Mouse (Mus musculus) embryonic stem cell, embryonic (primary cell): ENCODE results near the gene Gm10160.

Experiments
- CTCF ChIA-PET, 4 experiments: fragments of 300-600 bp in 2 of 4; fragments of 350-600 bp in 2 of 4; sonication (Branson Sonifier 250); formaldehyde crosslinking; loops; one replicate each; lab custom pipeline; 2022; ENCODE audit warnings: inconsistent platforms in 2 of 4; lab: Charles Lee
- POLR2A ChIA-PET, 4 experiments: fragments of 300-600 bp in 2 of 4; fragments of 350-600 bp in 2 of 4; sonication (Branson Sonifier 250); formaldehyde crosslinking; loops; one replicate each; lab custom pipeline; 2022; ENCODE audit warnings: antibody characterized with exemption in 4 of 4, inconsistent platforms in 1 of 4; lab: Charles Lee

Gene Gm10160

DNA sequence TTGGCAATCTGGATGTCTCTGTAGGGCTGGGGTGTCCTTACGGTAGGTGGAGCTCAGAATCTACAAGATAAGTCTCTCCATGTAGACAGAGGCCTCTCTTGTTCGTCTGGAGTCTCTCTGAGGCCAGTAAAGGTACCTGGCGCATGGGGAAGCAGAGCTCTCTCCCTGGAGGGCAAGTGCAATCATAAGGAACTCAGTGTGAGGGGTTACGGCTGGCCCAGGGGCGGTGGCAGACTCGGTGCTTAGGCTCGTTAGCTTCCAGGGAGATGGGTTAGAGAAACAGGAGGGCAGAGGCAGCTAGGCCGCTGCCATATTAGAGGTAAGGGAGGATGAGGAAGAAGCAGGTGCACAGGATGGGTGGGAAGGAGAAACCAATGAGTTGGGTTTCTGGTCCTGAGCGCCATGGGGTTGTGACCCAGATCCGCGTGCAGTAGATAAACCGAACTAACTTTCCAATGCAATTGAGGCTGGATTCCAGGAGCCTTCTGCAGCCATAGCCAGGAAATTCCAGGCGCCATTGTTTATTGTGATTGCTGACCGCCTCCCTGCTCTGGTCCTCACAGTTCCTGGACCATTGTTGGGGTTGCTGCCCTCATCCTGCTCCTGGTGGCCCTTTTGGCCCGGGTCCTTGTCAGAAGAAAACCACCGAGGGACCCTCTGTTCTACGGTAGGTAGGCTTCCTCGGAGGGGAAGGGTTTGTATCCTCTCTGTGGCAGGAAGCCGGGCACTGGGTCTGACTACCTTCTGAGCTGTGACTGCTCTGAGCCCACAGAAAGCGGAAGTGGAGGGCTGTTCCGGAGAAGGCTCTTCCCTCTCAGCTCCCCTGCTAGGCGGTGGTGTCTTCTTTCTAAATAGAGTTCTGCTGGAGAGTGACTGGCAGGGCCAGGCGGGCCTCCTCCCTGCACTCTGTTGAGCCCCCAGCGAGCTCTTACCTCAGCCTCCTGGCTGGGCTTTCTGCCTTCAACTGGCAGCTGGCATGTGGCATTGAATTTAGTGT, 7.3 kb upstream of the Gm10160 start:
- ChIA-PET CTCF (interaction anchor here in 1 of 4 experiments (0.6 kb wide), 1 partner anchor 29 kb away, joined by 3 read pairs; no protein-coding TSS in a partner anchor), POLR2A (interaction anchor here in 2 of 4 experiments (0.6 to 1.7 kb wide), 2 partner anchors 33 to 1620 kb away, joined by 3 to 4 read pairs; partner anchors contain the start of gene Btbd1 (in 1 of the 2))

DNA sequence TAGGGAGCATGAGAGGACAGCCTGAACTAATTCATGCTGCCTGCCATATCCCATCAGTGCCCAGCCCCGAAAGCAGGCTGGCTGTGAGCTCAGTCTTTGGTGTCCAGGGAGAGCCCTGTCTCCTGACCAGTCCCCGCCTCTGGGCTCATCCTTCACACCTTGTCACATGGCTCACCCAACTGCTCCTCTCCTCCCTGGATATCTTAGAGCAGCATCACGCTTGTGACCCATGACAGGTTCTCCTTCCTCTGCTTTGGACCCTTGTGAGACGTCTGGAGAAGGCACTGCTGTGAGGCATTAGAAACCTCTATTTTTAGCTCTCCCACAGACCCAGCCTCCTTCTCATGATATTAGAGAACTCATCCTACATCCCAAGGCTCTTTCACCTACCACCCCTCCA, 6.3 kb upstream of the Gm10160 start:
- POLR2A ChIA-PET = interaction anchor here in 1 of 4 experiments (0.8 to 1.7 kb wide), 2 partner anchors 10 to 32 kb away, joined by 3 to 4 read pairs; partner anchors contain the start of gene Btbd1
- CTCF ChIA-PET = no interaction called here

DNA sequence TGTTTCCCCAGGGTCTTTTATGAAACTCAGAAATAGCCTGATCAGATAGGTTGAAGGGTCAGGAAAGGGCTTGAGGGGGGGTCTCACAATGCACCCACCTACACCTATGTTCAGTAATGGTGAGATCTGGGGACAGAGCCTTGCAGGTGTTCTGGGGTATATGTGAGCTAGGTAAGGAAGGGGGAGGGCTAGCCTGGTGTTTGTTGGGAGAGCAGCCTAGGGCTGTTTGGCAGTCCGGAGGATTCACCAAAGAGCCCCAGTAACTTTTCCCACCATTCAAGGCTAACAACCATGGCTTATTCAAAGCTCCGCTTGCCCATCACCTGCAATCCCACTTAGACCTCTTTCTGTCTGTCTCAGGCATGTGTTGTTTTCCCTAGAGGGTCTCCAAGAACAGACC, 5.9 kb upstream of the Gm10160 start:
- POLR2A ChIA-PET = interaction anchor here in 1 of 4 experiments (0.8 to 1.7 kb wide), 2 partner anchors 9 to 32 kb away, joined by 3 to 4 read pairs; partner anchors contain the start of gene Btbd1
- CTCF ChIA-PET = no interaction called here

DNA sequence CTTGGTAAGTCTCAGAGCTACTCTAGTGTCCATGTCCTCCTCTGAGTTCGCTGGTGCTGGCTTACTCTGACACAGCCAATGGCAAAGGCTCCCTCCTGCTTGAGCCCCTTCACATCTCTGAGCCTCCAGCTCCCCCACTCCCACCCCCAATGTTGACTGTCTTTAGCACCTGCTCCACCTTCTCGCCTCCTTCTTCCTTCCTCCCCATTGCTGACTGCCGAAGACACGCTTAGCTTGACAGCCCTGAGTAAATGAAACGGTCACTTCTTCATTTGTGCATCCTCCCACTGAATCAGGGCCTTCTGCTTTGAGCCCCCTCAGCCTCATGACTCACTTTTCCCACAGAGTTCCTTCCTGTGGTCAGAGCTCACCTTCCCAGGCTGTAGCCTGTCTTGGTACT, 5.4 kb upstream of the Gm10160 start:
- ChIA-PET POLR2A (no interaction called here), CTCF (no interaction called here)

DNA sequence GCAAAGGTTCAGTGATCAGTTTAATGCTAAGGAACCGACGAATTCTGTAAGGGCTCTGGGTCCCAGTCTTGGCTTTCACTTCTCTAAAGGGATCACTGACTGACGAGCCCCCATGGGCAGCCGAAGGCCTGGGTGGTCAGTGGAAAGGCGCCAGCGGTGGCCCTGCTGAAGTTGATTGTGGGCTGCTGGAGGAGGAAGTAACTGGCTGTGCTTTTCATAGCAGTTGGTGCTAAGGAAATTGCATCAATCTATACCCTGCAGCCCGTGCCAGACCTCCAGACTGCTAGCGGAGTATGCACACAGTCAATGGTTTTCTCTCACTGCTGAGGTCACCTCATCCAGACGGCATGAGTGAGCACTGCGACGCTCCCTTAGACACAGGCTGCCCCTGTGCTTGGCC, 4.5 kb upstream of the Gm10160 start:
- POLR2A ChIA-PET = interaction anchor here in 1 of 4 experiments (0.9 kb wide), 1 partner anchor 97 kb away, joined by 3 read pairs; the partner anchor contains the start of gene Ramac
- CTCF ChIA-PET = interaction anchor here in 3 of 4 experiments (1.1 to 3.7 kb wide), 3 partner anchors 8 kb away, joined by 5 to 26 read pairs (median 6); no protein-coding TSS in a partner anchor

DNA sequence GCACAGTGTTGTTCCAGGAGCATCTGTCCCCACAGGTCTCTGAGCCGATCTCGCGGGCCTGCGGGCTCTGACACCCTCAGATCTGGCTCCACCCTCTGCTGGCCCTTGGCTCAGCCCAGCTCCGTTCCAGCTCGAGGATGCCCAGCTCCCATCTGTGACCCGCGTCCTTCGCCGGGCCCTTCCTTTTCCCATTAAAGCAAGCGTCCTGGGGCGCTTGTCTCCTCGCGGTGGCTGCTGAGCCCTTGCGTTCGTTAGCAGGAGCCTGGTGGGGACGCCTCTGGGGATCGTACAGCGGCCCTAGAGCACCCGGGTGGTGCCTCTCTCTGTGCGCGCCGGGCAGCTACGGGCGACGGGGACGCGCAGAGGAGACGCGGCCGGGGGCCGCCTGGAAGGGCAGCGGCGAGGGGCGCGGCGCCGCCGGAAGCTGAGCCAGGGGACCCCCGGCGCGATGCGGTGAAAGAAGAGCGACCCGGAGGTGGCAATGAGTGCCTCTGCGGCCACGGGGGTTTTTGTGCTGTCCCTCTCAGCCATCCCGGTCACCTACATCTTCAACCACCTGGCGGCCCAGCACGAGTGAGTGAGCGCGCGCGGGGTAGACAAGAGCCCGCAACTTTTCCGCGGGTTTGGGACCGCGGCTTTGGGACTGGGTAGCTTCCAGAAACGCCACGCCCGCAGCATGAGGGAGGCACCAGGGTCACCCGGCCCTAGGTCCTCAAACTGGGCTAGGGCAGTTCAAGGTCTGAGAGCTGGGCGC, 3.6 kb upstream of the Gm10160 start, which contains the start of gene Tm6sf1:
Gene Tm6sf1, plus strand, starts transcription at position 34 of the 754 bp plus-strand sequence.
- ChIA-PET POLR2A (interaction anchor here in 3 of 4 experiments (0.5 to 2.3 kb wide), 8 partner anchors 8 to 97 kb away, joined by 3 to 13 read pairs (median 3); partner anchors contain the start of gene Ramac (in 2 of the 3)), CTCF (interaction anchor here (1.1 to 3.7 kb wide), 4 partner anchors 9 kb away, joined by 3 to 26 read pairs (median 6); no protein-coding TSS in a partner anchor)

DNA sequence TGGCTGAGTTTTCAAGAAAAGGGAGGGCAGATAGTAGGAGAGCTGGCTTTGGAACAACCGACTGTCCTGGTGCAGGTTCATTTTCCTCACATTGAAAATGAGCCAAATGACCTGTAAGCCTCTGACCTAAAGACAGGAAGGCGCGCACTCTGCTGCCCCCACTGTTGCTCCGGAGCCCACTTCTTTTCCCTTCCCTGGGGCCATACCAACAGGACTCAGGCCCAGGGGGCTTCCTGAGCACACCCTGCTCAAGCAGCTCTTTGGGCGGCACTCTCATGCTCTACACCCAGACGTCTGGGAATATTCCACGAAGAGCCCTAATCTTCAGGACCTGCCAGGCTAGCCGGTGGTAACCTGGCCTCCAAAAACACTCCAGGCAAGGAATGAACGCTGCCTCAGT, 2.6 kb upstream of the Gm10160 start:
- ChIA-PET CTCF (interaction anchor here in 3 of 4 experiments (1.6 to 3.7 kb wide), 3 partner anchors 10 kb away, joined by 5 to 26 read pairs (median 8); no protein-coding TSS in a partner anchor), POLR2A (interaction anchor here in 3 of 4 experiments (0.5 to 2.3 kb wide), 6 partner anchors 9 to 95 kb away, joined by 3 to 13 read pairs (median 3); partner anchors contain the start of gene Ramac (in 1 of the 3))

DNA sequence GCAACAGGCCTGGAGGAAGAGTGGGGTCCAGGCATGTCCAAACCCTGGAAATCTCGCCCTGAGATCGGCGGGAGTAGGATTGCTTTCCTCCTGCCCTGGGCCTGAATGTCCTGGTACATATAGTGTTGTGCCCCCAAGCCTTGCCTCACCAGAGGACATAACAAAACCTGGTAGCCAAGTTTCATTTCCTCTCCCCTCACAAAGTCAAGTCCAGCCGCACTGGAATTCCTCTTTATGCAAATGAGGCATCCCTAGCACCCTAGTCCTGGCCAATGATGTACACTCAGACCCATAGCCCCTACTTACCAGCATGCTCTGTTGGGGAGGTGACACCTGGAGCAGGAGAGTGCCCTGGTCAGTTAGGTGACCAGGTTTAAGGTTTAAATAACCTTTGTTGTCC, 627 bp upstream of the Gm10160 start:
- POLR2A ChIA-PET = no interaction called here
- CTCF ChIA-PET = interaction anchor here in 1 of 4 experiments (3.7 kb wide), 1 partner anchor 12 kb away, joined by 26 read pairs; no protein-coding TSS in a partner anchor

DNA sequence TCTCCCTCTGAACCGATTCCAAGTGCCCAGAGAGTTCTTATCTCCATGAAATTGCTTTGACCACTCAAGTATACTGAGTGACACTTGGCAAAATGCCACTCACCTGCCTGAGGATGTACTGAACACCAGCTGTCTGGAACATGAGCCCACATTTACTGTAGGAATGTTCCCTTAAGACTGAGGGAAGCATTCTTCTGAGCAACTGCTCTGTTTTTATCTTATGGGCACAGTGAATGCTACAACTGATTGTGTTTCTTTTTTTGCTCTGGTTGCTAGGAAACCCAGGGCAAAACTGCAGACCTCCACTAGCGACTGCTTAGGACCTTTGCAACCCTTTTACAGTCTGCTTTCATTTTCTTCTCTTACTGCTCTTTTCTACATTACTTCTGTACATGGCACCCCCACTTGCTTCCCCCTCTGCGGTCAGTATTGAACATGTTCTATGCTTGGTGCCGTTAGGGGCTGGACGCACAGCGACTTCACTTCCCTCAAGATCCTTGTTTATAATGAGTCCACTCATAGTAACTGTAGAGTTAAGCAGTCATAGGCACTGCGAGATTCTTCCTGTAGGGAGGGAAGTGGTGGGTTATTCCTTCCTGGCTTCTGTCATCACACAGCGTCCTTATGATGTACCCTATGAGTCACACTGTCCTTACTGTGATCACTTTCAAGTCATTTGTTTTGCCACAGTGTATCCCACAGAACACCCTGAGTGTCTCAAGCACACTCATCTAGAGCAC, 856 bp downstream of the Gm10160 start:
- ChIA-PET CTCF (interaction anchor here in 1 of 4 experiments (0.8 kb wide), 1 partner anchor 13 kb away, joined by 3 read pairs; no protein-coding TSS in a partner anchor), POLR2A (no interaction called here)

DNA sequence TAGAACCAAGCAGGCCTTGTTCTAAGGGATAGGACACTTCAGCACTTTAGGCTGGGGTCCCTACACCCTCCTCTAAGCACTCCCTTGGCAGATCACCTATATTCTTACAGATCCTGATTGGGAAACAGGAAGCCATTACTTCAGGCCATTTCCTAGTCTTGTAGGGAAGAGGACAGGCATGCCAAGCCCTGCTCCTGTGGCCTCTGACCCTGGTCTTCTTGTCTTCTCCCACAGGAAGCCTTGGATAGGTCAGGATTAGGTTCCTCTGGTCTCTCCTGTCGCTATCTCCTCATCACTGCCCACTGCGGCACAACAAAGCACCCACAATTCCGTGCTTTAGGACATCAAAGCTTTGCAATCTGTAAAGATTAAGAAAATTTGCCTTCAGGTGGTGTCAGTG, 3.9 kb downstream of the Gm10160 start:
- ChIA-PET POLR2A (interaction anchor here in 1 of 4 experiments (1.2 kb wide), 1 partner anchor 10 kb away, joined by 3 read pairs; no protein-coding TSS in a partner anchor), CTCF (no interaction called here)

DNA sequence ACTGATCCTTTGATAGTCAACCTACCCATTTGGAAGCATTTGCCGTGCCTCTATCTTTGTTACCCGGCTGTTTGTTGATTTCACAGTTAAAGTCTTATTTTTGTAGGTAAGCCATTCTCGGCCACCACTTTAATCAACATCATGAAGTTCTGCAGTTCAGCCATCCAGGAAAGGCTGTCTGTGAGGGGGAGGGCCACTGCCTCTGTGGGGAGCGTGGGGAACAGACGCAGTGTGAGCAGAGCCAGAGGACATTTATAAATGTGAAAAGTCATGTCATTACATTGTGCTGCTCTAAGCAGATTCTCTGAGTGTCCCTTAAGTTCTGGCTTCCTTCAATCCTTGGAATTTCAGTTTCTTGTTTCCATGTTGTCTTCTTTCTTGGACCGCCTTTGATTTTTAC, 5.4 kb downstream of the Gm10160 start:
- CTCF ChIA-PET = no interaction called here
- POLR2A ChIA-PET = no interaction called here

DNA sequence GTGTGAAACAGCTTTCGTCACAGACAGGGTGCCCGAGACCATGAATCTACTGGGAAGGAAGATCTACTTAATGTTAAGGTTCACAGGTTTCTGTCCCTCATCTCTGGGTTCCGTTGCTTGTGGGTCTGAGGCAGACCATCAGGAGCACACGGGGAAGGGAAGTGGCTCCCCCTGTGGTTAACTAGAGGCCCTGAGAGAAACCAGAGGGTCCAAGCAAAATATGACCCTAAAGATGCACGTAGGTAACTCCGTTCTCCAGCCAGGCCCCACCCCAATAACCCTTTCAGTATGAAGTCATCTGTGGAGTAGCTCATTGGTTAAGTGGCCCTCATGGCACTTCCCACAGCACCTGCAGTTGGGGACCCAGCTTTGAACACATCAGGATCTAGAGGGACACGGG, 6.0 kb downstream of the Gm10160 start:
- ChIA-PET POLR2A (no interaction called here), CTCF (interaction anchor here in 1 of 4 experiments (0.6 kb wide), 1 partner anchor 799 kb away, joined by 3 read pairs; the partner anchor contains the start of genes Efl1 and Saxo2)

DNA sequence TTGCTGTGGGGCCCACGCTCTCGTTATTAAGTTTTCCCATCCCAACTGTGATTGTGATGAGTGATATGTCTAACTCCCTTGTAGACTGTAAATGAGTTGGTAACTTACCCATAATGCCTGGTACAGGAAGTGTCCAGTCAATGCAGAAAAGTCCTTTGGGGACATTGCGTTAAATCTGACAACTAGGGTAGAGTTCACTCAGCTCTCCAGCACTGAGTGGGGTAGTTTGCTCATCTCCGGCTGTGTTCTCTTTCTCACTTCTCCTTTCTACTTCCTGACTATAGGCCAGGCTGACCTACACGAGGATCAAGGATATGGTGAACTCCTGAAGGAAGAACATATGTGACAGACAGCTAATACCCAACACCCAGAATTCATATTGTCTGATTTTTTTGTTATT, 6.4 kb downstream of the Gm10160 start:
- POLR2A ChIA-PET = no interaction called here
- CTCF ChIA-PET = interaction anchor here in 1 of 4 experiments (0.6 kb wide), 1 partner anchor 799 kb away, joined by 3 read pairs; the partner anchor contains the start of genes Efl1 and Saxo2

DNA sequence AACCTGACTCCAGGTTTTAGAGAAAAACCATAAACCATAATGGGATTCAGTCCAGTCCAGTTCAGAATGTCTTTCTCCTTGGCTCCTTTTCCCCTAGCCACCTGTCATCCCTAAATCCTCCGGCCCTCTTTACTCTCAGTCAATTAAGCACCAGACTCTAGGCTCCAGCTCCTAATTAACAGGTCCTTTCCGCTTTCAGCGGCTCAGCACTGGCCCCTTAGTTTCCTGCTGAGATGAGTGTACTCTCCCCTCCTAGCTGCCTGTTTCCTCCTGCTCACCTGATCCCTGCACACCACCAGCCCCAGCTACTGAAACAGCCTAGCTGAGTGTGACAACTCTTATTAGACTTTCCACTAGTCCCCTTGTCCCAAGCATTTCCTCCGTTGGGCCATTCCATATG, 7.8 kb downstream of the Gm10160 start:
- ChIA-PET CTCF (no interaction called here), POLR2A (interaction anchor here in 1 of 4 experiments (0.9 kb wide), 1 partner anchor 19 kb away, joined by 3 read pairs; no protein-coding TSS in a partner anchor)

DNA sequence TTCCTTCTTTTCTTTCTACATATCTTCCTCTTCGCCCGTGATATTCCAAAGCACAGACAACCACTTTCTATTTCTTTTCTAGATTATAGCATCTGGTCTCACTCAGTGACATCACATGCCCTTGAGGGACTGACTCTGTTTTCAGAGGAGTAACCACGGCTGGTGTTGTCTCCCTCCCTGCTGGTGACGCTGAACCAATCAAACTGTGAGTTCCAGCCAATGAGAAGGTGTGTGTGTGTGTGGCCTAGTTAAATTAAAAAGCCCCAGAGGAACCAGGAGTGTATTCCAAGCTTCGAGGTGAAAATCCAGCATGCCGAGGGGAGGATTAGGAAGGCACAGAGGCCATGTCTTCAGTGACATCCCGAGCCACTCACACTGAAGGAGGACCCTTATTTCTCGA, 8.6 kb downstream of the Gm10160 start:
- CTCF ChIA-PET = no interaction called here
- POLR2A ChIA-PET = no interaction called here

DNA sequence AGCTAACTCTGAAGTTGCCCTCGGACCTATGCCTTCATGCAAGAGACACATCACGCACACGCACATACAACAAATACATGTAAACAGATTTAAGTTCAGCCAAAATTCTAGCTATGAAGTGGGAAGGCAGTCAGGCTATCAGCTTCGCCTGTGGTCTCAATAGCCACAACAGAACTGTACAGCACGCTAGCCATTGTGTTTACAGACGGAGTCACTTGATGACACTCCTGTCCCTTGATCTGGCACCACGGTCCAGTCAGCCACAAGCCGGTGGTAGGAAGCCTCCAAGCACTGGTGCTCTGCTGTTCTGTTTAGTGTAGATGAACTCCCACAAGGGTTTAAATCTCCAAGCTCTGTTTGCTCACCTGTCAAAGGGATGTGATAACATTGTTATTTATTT, 9.6 kb downstream of the Gm10160 start:
- POLR2A ChIA-PET = no interaction called here
- CTCF ChIA-PET = no interaction called here

DNA sequence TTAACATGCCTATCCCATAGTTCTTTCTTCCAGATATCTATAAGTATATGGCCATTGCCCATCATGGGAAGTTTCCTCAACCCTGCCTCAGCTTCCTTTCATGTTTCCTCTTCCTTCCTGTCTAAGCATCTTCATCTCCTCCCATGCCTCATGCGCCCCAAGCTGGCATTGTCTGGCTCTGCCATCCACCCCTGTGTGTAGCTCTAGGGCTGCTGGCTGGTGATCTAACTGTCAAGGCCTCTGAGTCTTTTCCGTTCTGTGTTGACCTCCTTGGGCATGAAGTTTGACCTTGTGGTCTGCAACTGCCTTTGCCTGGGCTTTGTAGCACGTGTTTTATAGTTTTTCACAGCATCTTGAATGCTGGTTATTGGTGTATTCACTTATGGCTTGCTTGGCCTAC, 10.3 kb downstream of the Gm10160 start:
- ChIA-PET CTCF (no interaction called here), POLR2A (no interaction called here)

DNA sequence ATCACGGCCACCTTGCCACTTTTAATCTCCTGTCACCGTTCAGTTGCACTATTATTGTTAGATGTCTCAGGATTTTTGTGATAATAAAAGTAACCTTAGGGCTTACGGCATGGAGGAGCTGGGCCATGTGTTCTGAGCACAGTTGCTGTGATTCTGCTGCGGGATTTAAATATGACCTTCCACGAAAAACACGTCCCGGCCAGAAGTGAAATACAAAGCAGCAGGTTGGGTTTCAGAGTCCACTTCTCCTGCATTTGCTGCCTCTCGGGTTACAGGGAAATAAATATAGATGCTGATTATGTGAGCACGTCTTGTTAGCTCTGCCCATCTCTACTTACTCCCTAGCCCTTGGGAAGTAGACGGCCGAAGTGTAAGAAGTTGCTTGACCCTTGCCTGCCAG, 10.8 kb downstream of the Gm10160 start:
- ChIA-PET POLR2A (no interaction called here), CTCF (no interaction called here)
